Mouse (Mus musculus): ENCODE data around the gene Tbc1d5.
A peak's percentile ranks its signal among the peaks of the same experiment; 100 is the strongest.

Gene Tbc1d5

DNA sequence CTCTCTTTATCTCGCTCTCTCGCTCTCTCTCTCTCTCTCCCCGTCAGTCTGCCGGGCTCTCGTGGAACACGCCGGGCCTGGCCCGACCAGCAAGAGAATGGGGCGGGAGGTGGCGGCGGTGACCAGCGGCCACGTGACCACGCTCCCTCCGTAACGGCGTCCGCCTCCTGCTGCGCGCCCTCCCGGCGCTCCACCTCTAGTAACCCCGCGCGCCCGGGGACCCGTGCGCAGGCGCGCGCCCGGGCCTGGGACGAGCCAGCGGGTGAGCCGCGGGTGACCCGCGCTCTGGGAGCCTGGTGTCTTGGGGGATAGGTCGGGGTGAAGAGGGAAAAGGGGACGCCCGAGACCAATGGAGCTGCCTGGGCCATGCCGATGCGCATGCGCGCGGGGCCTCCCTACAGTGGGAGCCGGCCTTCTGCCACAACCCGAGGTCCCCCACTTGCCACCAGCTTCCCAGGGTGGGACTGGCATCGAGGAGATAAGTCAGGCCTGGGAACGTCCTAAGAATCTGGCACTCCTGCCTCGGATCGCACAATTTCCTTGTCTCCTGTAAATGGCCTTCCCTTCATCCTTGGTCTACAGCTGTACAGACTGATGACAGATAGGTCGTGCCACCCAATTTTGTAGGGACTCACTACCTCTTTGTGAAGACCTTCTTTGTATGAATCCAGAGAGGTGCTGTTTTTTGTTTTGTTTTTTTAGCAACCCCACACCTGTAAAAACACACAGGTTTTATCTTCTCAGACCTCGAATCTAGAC, at the start of gene Tbc1d5:
Tbc1d5 (minus strand) TSS at position 158 of the 759 bp plus-strand sequence.
- peak; percentile 89 for DNase-seq (ENCODE audit: low read depth, low spot score)

DNA sequence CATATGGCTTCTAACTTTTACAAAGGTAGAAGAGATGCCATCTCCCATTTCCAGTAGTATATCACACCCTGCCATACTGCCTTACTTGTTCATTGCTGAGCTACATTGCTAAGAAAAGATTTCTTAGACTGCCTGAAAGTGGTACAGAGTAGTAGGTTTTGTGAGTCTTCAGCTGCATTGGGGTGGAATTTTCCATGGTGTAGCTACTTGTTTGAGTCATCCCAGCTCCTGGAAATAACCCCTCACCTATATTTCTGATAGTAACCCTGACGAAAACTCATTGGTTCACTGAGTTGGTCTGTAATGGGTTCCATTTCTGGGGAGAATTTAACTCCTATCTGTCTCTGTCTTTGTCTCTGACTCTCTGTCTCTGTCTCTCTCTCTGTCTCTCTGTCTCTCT, 46.9 kb upstream of the Tbc1d5 start:
- DNase-seq (ENCODE audit: low read depth, low spot score), result no peak

DNA sequence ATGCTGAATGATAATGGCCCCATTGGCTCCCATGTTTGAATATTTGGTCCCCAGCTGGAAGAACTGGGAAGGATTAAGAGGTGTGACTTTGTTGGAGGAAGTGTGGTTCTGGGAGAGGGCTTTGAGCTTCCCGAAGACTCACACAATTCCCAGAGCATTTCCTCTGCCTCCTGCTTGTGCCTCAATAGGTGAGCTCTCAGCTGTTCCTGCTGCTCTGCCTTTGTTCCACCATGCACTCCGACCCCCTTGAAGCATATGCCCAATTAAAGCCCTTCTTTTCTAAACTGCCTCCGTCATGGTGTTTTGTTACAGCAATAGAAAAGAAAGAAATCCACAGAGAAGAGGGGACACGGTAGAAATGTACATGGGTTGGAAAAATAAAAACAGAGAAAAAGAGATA, 44.0 kb upstream of the Tbc1d5 start:
- DNase-seq (ENCODE audit: low read depth, low spot score), result no peak

DNA sequence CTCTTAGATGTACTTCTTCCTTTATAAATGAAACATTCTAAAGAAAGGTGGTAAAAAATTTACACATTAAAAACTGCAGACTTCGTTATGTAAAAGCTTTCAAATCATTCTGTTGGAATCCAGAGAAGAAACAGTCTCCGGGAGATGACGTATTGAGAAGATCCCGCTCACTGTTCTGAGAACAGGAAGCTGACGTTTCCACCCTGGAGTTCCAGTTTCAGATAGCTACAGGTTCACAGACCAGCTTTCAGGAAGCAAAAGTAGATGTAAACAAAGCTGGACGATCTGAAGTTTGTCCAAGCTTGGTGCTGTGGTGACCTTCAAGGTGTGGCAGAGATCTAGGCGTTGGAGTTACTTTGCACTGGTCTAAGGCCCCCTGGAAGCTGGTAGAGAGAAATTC, 41.9 kb upstream of the Tbc1d5 start:
- DNase-seq (ENCODE audit: low read depth, low spot score), result no peak

DNA sequence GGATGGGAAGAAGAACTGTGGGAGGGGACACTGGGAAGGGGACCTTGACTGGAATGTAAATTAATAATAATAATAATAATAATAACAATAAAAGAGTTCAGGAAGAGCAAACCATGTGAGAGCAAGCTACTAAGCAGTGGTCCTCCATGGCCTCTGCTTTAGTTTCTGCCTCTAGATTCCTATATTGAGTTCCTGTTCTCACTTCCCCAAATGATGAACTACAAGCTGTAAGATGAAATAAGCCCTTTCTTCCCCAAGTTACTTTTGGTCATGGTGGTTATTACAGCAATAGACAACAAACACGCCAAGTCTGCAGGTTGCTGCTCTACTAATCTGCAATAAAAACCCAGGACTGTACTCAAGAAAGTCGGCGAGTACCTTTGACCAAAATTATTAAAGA, 40.7 kb upstream of the Tbc1d5 start:
- no peak for DNase-seq (ENCODE audit: low read depth, low spot score)

DNA sequence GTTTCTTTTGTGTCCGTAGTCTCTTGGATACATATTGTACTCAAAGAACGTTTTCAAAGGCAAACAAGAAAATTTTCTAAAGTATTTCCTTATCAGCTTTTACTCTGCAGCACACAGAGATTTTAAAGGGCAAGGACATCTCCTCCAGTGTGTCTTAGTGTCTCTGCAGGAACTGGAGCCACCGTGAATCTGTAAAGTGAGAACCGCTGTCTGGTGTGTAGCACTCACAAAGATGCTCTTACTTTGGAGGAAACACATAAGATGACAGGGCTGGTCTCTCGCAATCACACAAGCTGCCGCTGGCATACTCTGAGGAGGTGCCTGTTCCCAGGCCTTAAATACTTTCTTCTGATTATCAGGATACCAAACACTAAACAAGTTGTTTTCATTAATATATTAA, 37.3 kb upstream of the Tbc1d5 start:
- DNase-seq (ENCODE audit: low read depth, low spot score), result no peak

DNA sequence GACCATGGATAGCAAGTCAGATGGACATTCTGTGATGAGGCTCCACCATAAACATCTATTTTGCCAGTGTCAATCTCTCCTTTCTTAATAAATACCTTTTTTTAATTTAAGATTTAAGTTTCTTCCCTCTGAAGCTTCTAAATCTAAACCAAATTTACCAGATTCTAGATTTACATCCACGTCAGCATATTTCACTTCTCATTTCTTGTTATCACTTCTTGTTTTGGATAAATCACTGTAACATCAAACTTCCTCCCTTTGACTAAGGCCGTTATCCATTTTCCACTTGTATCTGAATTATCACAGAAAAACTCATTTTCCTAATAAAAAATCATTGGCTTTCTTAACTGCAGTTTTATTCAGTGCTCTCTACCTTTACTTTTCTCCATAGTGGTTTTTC, 30.4 kb upstream of the Tbc1d5 start:
- DNase-seq (ENCODE audit: low read depth, low spot score), result no peak

DNA sequence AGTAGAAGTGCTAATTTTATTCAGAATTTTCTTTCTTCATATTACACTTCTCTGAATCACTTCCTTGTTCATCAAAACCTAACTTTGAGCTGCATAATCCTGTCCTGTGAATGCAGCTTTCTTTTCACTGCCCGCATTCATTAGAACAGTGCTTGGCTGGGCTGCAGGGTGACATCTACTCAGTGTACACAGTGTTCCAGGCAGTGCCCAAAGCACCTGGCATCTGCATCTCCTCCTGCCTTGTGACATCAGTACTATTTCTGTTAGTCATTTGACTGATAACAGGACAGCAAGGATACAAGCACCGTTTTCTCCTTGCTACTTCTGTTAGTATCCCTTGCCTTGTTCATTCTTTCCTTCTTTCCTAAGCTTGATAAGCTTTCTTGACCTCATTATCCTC, 25.5 kb upstream of the Tbc1d5 start:
- DNase-seq (ENCODE audit: low read depth, low spot score), result peak; percentile 58

DNA sequence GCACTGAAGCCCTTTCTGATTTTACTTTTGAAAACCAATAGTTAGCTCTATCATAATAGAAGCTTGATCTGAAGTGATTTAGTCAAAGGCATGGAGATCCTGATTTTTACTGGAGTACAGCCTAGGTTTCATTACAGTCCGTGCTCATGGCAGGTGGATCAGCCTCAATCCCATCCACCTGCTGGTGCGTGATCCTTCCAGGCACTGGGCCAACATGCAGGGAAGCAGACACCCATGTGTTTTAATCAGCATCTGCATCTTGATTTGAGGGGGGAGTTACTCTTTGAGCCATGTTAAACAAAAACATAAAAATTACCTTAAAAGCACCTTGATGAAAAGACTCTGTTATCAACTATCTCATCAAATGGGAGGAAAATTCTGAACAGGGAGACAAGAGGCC, 16.4 kb upstream of the Tbc1d5 start:
- DNase-seq (ENCODE audit: low read depth, low spot score), result no peak

DNA sequence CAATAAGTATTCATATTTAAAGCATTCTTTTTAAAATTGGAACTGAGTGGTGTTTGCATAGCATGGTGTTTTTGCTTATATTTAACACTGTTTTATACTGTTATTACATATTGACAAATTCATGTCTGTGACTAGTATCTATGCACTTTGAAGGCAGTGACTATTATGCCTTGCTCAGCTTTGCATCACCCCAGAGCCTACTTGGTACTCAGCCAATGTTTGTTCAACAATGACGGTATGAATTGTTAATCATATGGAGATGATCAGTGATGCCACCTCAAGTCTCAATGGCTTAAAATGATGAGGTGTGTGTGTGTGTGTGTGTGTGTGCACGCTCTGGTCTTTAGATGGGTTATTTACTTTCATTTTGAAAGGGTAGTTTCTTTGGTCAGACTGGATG, 15.6 kb upstream of the Tbc1d5 start:
- no peak for DNase-seq (ENCODE audit: low read depth, low spot score)

DNA sequence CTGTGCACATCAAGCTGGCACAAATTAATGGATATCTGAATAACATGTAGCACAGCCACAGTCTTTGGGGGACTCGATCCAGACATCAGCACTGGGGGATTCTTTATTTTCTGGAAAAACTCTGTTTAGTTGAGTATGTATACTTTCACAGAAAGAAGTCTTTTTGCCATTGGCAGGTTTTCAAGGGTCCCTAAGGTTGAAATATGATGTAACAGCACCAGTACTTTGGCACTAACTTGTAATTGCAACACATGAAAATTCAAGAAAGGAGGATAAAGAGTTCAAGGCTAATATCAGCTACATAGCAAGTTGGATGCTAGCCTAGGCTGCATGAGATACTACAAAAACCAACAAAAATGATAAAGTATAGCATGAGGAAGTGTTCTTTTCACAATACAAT, 12.2 kb upstream of the Tbc1d5 start:
- DNase-seq (ENCODE audit: low read depth, low spot score), result no peak

DNA sequence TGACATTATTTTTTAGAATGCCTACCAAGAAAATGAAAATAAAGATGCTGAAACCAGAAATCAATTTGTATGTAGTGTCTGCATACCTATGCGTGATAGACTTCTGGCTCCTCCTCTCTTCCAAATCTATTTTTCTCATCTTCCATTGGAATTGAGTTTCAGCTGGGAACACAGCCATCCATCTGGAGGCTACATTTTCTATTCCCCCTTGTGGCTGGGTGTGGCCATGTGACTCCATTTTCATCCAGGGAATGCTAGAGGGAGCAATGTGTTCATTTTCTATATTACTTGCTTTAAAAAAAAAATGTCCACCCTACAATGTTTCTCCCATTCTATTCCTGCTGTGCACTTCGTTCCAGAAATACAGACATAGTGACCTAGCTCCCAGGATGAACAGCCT, 3.6 kb upstream of the Tbc1d5 start:
- peak; percentile 47 for DNase-seq (ENCODE audit: low read depth, low spot score)

DNA sequence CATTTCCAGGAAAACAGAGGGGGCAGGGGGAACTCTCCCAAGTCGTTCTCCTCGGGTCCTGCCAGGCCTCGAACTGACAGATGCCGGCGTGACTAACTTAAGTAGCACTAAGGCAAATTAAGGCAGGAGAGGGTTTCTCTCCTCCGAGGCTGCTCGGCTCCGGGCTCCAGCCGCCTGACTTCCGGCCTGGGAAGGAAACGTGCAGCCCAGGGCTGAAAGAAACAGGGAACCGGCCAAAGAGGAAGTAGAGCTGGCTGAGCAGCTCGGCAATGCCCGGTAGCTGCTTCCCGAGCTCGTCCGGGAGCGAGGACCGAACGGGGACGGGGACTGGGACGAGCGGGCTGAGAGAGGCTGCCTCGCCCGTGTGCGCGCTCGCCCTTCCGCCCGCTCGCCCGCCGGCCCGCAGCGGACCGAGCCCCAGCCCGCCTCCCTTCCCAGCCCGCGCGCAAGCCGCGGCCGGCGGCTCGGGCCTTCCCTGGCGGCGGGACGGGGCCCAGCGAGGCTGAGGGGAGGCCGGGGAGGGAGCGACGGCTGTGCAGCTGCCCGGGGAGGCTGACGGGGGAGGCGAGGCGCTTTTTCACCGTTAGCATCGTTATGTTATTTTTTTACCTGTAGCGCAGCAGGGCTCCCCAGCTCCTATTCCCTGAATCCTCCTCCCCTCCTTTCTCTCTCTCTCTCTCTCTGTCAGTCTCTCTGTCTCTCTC, 509 bp downstream of the Tbc1d5 start:
- DNase-seq (ENCODE audit: low read depth, low spot score), result peak; percentile 55

DNA sequence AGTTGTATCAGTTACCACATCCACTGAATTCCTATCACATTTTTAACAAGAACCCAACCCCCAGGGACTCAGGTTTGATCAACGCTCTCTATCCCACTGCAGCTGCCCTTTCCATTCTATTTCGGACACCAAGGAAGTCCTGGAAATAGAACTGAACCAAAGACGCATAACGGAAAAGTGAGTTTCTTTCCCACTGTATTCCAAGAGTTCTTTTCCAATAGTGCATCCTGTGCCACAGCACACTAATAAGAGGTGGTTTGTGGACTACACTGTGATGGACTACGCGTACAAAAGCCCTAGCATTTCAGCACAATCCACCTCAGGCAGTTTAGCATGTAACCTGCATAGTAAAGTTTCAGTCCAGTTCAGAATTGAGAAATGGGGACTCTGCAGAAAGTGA, 1.2 kb downstream of the Tbc1d5 start:
- DNase-seq (ENCODE audit: low read depth, low spot score), result no peak

DNA sequence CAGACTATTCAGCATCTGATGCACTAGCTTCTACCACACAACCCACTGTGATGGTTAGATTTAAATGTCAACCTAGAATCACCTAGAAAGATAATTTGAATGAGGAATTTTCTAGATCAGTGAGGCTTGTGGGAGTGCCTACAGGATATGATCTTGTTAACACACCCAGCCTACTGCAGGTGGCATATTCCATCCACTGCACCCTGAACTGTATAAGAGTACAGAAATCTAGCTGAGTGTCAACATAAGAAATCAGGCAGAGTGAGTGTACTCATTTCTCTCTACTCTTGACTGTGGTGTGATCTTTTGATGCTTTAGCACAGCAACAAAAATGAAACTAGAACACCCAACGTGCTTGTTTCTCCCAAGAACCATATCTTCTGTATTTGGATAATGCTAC, 6.8 kb downstream of the Tbc1d5 start:
- DNase-seq (ENCODE audit: low read depth, low spot score), result no peak

DNA sequence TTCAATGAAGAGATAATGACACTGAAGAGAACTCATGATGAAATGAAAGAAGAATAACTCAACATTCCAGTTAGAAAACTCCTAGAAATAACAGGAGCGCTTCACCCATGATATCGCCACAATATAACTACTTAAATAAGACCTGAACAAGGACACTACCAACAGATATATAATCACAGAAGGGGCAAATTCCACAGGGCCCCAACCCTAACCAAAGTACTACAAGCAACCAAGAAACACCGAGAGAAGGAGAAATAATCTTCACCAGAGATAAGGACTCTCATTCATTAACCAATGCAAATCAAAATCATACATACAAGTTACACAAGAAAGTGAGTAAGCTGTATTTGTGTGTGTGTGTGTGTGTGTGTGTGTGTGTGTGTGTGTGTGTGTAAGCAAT, 7.6 kb downstream of the Tbc1d5 start:
- DNase-seq (ENCODE audit: low read depth, low spot score), result no peak

DNA sequence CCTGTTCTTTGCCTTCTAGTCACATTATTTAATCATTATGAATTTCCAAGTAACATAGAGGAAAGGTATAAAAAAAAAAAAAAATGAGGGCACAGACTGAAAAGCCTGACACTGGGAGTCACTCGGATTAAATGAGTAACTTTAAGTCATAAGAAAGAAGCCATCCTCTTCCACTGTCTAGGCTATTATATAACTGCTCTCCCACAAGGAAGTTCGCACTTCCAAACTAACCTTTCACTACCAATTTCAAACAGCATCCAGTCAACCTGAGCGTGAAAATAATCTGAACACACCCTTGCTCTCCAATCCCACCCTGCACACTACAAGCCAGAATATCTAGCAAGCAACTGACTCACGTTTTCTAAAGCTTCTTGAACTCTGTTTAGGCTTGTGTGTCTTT, 9.2 kb downstream of the Tbc1d5 start:
- no peak for DNase-seq (ENCODE audit: low read depth, low spot score)

DNA sequence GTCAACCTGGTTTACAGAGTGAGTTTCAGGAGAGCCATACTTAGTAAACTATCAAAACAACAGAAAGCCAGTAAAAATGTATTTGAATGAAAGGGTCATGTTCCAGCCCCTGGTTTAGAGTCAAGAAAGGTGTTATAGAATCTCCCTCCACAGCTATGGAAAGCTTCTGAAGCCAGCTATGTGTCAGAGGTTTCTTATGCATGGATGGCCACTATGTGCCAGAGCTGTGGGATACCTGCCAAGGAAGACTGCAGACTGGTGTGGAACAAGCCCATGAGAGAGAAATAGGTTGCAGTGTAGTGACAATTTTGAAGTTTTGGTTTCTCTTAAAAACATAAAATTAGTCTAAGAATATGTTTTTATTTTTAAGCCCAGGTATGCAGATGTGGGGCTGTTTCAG, 16.8 kb downstream of the Tbc1d5 start:
- DNase-seq (ENCODE audit: low read depth, low spot score), result no peak

DNA sequence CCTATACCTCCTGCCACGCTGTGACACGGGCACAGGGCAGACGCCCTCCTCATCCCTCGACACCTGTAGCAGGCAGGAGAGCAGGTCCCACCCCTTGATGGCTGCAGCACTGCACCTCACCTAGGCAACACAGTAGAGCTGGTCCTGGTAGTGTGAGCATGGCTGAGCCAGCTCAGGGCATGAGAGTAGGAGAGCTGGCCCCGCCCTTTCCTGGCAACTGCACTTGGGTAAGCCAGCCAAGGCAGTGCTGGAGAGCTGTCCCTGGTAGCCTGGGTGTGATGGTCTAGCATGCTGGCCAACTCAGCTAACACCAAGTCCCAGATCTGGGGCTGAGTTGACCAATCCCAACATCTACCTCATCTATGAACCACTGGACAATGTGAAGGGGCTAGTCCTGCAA, 19.9 kb downstream of the Tbc1d5 start:
- DNase-seq (ENCODE audit: low read depth, low spot score), result no peak

DNA sequence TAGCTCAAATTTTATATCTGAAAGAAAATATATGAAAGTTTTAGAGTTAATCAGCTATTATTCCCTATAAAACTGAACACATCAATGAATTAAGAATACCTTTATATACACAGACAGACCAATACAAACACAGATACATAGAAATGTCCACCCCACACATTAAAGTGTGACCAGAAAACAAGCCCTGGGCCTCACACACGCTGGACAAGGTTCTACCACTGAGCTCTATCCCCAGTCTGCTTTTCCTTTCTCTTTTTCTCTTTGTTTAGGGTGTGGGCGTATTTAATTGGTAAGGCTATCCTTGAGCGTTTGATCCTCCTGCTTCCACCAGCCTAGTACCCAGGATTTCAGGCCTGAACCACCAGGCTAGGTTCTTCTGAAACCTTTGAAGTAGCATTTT, 28.2 kb downstream of the Tbc1d5 start:
- DNase-seq (ENCODE audit: low read depth, low spot score), result no peak

DNA sequence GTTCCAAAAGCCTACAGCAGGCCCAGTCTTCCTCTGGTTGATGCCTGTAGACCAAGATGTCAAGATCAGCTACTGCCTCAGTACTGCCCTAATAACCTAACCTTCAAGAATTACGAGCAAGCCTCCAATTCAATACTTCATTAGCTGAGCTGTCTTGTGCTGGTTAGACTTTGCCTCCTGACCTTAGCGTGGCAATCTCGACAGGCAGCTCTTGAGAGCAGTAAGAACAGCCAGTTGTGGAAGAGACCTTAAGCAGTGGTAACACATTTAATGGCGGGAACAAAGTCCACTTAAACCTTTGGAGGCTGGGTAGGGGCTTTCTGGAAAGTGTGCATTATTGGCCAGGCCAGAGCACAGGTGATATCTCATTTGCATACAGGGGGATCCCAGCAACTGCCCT, 34.2 kb downstream of the Tbc1d5 start:
- no peak for DNase-seq (ENCODE audit: low read depth, low spot score)

DNA sequence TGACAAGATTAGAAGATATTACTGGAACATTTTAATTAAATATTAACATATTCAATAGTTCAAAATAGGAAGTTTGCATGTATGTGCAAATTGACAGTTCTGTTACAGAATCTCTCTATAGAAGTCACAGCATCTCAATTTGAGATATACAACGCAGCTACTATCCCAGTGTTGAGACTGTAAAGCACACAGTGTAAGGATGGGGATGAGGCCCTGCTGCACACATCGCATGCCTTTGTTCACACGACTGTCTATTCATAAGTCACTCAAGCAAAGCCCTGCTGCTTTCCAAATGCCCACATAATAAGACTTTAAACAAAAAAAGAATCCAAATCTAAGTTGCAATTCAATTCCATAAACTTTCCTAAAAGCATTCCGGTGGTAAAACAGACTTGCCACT, 37.1 kb downstream of the Tbc1d5 start:
- no peak for DNase-seq (ENCODE audit: low read depth, low spot score)

DNA sequence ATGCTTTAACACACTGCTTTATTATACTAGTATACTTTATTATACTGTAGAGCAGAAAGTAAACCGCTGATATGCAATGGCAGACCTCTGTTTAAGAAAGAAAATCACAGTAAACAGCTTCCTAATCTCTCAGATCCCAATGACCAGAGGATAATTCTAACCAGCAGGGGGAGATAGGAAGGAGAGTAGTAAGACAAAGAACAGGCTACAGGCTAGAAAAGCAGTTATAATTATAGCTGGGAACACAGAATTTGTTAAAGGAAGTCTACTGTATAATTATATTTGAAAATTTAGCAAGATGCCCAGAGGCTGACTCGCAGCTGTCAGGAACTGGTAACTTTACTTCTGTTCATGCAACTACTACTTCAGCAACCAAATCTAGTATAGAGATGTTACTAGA, 68.0 kb downstream of the Tbc1d5 start:
- DNase-seq (ENCODE audit: low read depth, low spot score), result peak; percentile 33

DNA sequence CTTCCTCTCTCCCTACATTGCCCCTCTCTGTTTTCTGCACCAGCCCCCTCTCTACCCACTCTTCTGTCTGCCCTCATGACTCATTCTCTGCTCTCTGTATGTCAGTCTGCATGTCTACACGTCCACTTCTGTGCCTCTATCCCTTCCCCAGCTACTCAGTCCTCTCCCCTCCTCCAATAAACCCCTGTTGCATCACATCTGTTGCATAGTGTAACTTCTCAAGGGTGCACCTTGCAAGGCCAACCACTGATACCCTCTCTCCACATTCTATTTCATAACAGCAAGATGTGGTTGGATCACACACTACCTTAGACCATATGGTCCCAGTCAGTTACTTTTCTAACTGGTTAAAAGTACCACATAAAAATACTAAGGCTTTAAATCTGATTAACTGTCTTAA, 74.9 kb downstream of the Tbc1d5 start:
- DNase-seq (ENCODE audit: low read depth, low spot score), result no peak

Measured in telencephalon, adult 2 months (tissue).